Mouse (Mus musculus) cerebellum, postnatal 10 days (tissue): ENCODE results near the gene Cd300lg.
A peak's percentile ranks its signal among the peaks of the same experiment; 100 is the strongest.

ENCODE experiments used
- DNase-seq, 2 experiments: peaks; one replicate each; pipeline ENCODE4 v3.0.0; 2021; ENCODE audit warnings: mixed read lengths in 2 of 2

The Cd300lg gene

DNA sequence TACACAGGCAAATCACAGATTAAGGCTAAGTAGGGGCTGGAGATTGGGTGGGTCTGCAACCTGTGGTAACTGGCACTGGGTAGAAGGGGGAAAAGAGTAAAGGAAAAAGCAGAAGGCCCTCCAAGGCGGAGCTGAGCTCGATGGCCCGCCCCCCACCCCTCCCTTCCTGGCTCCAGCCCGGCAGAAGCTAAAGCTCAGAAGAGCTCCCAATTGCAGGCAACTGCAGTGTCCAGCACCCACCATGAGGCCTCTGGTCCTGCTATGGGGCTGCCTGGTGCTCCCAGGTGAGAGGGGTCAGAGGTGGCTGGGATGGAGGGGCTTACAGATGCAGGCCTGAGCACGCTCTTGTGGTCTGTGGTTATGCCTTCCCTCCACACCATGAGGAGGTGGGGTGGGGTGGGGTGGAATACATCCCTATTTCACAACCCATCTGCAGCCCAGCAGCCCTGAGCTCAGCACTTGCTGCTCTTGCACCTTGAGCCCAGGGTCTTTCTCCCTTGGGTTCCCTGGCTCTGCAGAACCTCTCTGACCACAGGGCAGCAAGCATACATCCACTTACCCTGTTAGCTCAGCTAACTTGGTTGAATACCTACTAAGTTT lies at the start of gene Cd300lg:
TSS of gene Cd300lg (plus strand) at position 160 of the 600 bp plus-strand sequence.
- DNase-seq = no peak

DNA sequence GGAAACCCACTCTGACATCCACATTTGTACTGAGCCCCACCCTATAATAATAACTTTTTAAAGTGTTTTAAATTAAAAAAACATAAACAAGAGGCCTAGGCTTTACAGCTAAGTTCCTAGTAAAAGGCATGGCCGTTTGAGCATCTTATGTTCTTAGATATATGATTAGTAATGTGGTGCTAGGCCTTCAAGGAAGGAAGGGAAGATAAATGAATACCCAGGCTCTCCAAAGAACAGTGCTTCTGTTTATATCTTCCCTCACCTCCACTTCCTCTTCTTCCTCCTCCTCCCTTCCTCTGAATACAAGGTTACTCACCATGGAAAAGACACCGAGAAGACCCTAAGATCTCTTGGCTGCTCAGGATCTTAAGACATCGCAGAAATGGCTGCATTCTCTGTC lies 49.5 kb upstream of the Cd300lg start:
- no peak for DNase-seq

DNA sequence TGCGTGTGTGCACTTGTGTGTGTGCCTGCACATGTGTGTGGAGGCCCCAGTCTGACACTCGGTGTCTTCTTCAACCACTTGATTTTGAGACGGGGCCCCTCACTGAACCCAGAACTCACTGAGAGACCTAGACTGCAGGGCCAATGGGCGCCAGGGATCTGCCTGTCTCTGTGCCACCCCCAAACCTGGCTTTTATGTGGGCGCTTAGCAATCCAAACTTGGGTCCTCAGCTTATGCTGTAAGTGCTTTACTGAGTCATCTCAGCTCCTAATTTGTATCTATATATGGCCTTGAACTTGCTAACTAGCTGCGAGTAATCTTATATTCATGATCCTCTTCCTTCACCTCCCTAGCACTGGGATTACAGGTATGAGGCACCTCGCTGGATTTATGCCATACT lies 48.9 kb upstream of the Cd300lg start:
- DNase-seq = no peak

DNA sequence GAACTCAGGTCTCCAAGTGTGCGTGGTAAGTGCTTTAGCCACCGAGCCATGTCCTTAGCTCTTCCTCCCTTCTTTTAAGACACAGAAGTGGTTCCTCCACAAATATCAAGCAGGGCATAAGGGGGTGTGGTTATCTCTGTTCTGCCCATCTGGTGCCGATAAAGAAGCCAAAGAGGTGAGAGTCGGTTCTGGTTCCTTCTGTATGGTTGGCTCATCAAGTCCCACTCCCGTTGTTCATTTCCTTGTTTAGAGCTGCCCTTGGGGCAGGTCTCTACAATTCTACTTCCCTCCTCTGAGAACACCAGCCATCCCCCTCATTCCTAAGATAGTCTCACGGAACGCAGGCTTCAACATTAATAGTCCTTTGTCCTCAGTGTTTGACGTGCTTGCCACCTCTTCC lies 47.2 kb upstream of the Cd300lg start:
- peak; percentile 46 to 59 for DNase-seq

DNA sequence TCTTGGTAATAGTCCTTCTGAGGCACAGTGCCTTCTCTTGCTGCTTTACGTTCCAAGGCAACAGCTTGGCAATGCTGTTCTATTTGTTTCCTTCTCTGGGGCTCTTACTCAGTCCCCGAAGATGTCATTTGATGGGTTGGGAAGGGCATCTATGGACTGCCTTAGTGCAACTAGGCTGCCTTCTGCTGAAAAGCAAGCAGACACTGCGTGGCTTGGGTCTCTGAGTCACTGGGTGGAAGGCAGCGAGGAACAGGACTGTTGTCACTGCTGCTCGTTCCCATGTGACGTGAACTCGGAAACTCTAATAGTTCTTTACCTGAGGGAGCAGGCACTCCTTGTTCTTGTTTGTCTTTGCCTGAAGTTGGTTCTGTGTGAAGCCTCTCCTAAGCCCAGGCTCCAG lies 45.4 kb upstream of the Cd300lg start:
- DNase-seq = no peak

DNA sequence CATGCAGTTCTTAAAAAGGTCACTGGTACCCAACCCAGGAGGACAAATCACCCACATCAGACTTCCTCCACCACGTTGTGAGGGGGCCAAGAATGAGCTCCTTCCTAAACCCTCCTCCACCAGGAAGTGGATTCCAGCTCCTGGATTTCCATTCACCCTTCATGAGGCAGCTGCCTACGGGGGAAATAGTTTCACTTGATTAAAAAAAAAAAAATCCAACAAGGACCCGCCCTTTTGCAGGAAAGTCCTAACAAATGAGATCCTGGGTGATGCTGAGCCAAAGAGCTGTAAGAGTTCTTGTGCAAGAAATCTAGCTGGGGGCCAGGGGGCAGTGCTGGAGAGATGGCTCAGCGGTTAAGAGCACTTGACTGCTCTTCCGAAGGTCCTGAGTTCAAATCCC lies 43.1 kb upstream of the Cd300lg start:
- DNase-seq = no peak

DNA sequence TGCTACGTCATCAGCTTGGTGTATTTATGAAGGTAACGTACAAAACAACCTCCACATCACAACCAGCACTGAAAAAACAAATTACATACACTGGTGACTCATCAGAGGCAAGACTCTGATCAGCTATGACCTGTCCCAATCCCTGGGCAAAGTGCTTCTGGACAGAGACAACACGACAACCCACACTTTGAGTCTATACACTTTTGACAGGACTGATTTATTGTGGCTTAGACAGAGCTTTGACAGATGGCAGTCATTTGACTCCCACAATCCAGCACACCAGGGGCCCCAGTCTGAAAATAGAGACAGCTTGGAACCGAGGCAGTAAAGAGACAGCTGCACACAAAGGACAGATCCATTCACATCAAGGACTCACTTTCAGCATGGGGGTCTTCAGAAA lies 41.8 kb upstream of the Cd300lg start:
- no peak for DNase-seq

DNA sequence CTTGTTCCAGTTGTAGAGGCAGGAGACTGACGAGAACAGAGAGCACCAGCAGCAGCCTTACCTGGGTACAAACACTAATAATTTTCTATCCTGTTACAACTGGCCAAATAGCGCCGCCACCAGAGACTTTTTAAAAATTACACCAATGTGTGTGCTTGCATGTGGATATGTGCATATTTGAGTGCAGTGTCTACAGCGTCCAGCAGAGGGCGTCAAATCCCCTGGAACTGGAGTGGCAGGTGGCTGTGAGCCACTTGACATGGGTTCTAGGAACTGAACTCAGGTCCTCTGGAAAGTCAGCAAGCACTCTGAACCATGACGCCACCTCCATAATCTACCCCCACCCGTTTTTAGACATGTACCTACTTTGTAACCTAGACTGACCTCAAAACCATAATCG lies 37.1 kb upstream of the Cd300lg start:
- peak in 1 of 2 experiments; percentile 66 for DNase-seq

DNA sequence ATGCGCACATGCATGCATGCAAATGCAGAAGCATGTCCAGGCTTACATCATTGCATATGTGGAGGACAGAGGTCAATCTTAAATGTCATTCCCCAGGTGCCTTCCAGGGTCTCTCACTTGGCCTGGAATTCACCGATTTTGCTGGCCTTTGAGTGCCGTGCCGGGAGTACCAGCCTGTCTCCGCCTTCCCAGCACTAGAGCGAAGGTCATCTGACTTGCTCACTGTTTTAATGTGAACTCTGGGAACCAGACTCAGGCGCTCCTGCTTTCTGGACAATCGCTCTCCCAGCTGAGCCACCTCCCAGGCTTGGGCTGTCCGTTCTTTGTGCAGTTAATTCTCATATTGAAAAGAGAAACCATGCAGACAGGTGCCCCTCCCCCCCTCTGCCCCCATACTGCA lies 35.0 kb upstream of the Cd300lg start:
- peak in 1 of 2 experiments; percentile 41 for DNase-seq

DNA sequence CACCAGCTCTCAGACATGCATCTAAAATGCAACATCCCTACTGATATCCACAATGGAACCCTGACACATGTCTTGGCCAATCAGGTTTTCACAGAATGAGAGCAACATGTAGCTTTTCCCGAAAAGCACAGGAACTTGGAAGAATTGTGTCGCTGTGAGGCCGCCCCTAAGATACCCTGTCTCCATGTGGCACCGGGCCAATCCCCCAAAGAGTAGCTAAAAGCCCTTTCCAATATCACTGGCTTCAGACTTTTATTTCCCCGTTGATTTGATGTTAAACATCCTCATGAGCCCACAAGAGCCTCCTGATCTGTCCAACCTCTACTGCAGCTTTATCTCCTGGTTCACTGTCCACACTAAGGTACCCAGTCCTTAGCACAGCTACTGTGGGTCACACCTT lies 34.6 kb upstream of the Cd300lg start:
- peak; percentile 52 to 56 for DNase-seq

DNA sequence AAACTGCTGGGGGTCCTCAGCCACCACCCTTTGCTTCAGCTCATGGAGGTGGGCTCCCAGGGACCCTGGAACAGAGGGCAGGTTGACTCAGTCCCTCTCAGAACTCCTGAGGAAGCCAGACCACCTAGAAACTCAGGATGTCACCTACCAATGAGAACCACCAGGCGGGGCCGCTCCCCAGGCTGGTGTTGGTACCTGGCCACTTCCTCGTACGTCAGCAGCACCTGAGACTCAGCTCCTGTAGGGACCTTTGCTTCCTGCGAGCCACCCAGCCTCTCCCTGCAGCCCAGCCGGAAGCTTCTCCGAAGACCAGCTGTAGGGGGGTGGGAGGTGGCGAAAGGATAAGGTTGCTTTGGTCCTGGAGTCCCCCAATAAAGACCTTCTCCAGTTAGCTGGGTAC lies 32.9 kb upstream of the Cd300lg start:
- no peak for DNase-seq

DNA sequence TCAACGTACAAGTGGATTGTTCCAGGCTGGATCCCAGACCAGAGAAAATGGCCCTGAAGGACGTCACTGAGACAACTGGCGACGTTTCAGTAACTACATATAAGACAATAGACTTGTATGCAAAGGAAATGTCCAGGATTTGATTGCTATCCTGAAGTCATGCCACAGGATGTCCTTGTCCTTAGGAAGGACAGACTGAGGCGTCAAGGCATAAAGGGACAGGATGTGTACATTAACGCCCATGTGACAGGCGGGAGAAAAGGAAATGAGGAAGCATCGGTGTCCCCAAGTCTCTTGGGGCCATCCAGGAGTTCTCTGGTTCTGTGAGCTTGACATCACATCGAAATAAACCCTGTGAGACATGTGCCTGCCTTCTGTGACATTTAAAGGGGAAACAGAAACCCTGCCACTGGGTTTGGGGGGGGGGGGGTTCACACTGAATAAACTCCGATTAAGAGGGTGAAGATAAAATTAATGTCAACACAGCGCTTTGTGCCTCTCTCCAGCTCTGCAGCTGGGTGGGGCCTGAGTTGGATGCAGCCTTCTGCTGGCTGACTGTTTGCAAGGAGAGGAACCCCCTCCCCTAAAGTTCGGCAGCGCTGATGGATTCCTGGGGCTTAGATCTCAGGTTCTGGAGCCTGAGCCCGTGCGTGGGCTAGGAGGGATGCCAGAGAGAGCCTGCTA lies 32.2 kb upstream of the Cd300lg start:
- no peak for DNase-seq

DNA sequence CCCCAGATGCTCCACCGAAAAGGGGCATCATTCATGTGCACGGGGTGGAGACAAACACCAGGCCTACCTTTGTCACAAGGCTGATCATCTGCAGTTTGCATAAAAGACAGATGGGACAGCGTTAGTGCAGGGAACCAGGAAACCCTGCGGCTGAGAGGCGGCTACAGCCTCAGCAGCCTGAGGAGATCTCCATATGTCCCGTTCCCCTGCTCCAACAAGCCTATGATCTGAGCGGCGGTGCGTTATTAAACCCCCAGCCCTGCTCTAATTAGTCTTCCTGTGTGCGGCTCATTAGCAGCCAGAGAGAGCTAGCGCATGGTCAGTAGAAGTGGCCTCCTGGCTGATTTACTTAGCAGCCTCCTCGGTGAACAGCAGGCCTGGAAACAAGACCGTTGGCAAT lies 31.2 kb upstream of the Cd300lg start:
- DNase-seq = peak; percentile 84 to 90

DNA sequence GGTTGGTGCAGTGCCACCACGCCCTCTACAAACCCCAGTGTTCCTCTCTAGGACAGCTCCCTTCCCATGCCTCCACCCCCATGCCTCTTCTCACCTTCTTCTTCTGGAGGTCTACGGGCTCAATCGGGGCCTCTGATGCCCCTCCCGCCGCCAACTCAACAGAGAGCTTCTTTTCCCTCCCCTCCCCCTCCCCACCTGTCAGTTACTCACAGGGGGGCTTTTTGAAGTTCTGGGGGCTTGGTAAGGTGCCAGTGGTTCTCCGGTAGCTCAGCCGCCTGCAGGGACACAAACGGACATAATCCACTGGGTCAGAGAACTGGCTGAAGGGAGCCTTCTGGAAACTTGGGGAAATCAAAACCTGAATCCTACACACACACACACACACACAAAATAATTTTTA lies 29.8 kb upstream of the Cd300lg start:
- peak; percentile 70 for DNase-seq

DNA sequence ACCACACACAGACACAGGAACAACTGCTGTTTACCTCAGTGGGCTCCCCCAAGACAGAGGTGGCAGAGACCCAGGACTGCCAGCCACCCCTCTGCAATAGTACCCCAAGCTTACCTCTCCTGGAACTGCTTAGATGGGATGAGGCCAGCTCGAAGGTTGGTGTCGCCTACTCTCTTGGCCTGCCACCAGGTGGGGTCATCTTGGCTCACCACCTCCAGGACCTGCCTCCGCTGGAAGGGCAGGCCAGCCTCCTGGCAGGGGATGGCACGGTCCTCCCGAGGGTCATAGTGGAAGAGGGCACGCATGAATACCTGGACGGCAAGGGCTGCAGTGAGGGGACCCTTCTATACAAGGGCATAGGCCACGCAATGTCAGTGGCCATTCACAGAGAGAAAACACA lies 28.1 kb upstream of the Cd300lg start:
- DNase-seq = peak in 1 of 2 experiments; percentile 48

DNA sequence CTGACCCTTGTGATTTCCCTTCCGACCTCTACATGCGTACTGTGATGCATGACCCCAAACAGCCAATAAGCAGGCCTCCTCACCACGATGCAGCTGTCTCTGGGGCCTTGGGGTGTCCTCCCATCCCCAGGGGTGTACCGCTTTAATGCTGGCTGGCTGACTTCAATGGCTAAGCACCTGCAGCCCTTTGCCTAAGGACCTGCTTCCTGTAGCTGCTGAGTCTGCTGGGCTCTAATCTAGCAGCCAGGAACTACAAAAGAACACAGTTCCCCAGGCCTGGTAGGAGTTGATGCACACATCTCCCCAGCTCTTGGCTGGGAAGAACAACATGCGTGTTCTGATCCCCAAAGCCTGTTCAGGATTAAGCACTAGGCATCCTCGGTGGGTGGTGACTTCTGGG lies 25.8 kb upstream of the Cd300lg start:
- no peak for DNase-seq

DNA sequence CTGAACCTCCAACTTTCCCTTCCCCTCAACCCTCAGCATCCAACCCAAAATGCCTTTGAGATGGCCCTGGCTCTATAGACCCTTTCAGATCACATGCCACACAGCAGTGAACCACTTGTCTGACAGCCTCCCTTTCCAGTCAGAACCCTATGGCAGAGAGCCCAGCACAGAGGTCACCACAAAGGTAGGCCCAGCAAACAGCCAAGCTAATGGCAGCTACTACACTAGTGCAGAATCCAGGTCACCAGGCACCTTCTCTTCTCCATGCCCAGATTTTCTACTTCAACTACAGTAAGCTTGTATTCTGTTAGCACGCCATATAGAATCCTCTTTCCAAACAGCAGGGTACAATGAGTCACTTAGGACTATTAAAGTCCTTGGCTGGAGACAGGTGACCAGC lies 25.2 kb upstream of the Cd300lg start:
- peak; percentile 60 to 69 for DNase-seq

DNA sequence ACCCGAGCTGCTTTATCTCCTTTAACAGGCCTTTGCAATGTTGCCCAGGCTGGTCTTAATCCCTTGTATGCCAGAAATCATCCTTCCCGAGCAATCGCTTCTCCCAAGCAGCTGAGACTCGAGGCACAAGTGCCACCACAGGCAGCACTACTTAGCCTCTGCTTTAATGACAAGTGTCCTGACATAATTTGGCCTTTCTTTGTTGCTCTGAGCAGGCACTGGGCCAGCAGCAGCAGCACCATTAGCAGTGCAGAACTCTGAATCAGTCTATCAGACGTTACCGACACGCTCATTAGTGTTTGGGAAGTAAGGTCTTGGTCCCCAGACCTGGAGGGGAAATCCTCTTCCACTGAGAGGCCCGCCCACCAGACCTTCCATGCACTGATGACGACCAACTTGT lies 21.6 kb upstream of the Cd300lg start:
- DNase-seq = peak in 1 of 2 experiments; percentile 38

DNA sequence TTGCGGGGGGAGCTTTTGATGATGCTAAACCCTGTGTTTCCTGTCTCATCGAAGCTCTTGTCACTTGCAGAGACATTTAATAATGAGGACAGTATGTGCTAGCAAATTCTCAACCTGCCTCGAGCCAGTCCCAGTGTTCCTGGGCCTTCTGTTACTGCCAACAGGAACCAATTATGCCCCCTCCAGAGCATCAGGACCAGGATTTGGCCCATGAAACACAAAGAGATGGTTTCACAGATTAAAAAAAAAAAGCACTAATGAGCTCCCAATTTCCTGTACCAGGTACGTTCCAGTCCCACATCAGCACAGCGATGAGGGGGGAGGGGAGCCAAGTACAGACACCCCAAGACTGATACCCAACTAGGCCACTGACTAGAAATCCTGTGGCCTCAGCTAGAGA lies 20.1 kb upstream of the Cd300lg start:
- DNase-seq = no peak

DNA sequence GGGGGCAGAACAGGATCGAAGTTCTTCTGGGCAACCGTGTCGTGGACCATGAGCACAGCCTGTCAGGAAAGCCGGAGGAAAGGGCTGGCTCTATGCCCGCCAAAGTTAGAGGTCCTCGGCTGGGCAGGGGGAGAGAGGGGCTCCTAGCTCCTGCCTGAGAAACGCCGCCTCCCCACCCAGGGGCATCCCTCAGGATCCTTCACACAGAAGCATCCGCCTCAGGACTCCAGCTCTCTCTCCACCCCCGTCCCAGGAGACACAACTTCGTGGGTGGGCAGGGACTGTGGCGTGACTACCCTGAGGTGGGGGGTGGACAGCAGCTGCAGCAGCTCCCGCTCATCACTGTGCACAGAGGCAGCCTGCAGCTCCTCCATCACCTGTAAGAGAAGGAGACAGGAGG lies 17.9 kb upstream of the Cd300lg start:
- DNase-seq = peak in 1 of 2 experiments; percentile 47

DNA sequence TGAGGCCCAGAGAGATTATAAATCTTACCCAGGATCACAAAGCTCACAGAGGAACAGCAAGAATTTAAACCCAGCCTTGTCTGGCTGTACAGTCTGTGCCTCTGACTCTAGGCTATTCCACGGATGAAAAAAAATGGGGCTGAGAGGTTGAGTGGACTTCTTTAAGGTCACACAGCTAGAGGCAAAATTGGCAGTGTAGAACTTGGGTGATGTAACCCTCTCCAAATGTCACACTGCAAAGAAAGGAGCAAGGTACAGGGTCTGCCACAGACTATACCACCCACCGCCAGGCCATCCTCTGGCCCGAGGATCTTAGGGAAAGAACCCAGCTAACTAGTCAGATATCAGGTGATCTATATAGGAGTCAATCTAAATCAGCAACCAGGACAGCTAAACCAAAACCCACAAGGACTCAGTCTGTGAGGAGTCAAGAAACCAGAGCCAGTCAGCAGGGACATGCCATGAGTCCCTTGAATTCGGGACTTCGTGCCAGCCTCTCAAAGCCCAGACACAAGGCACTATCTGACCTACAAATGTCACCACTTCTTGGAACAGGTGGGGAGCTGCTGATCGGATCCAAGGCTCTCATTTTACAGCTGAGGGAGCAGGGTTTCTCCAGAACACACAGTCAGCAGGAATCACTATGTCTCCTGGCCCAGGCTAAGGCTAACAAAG lies 17.1 kb upstream of the Cd300lg start:
- DNase-seq = peak; percentile 77 to 82

DNA sequence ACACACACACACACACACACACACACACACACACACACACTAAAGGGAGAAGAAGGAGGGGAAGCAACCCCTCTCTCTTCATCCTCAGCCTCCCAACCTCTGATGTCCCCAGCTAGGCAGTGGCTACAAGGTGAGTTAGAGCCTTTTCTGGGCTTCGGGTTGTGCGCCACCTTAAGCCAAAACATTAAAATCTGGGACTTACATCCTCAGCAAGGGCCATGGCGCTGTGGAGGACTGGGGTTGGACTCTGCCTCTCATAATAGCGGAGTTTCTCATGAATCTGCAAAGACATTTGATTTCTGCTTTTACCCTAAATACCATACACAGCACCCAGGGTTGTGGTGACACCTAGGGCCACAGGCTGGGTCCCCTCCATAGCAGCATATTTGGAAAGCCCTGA lies 16.4 kb upstream of the Cd300lg start:
- DNase-seq = no peak

DNA sequence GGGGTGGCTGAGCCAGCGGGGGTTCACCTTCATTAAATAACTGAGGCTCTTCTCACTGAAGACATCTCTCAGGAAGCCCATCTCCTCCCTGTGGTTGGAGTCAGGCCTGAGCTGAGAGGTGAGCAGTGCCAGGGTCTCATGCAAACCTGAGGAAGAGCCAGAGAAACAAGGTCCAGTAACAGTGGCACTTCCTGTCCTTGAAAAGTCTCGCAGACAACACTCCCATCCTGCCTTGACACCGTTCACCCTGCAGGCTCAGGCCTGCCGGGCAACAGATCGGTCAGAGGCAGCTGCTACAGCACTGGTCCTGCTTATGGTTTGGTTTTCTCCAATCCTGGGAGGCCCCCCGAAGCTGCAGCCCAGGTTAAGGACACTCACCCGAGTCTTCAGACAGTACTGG lies 16.0 kb upstream of the Cd300lg start:
- DNase-seq = peak; percentile 58 to 60

DNA sequence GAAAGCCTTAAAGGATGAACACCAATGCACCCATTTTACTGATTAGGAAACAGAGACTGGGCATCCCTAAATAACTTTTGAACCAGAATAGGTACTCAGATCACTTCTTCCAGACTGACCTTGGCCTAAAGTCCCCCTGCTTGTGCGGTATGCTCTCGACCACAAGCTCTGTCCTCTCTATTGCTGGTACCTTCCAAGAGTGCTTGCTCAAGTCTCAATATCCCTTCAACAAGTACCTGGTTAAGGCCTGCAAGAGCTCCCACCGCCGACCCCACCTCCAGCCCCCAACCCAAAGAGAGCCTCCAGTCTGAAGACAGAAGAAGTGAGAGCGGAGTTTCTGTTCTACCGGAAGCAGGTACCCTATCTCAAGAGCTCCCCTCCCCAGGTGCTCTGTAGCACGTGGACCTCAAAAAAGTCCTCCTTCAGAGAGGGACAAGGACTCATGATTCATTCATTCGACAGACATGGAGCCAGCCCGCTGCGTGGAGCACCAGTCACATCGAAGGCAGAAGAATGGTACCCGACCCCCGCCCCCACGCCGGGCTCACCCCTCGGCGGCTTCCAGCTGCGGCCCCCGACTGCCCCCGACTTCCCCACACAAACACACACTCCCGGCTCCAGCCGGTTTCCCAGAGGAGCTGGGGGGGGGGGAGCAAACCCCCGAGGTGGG lies 15.2 kb upstream of the Cd300lg start:
- peak; percentile 72 to 73 for DNase-seq
